Mouse (Mus musculus) spleen, adult 10 weeks (tissue): ENCODE measurements around the gene Il12rb1. TPM values are rescaled to one million over a fixed set of nuclear protein-coding genes. Genes with fewer than 3 reads are reported as not detected.

ENCODE experiments used
- polyA plus RNA-seq: library from polyadenylated mRNA; stranded (reverse); fragments of 350-450 nt; fragmentation: Illumina TruSeq; extraction: RNeasy Lipid Tissue Mini Kit (QIAGEN cat#74804); gene quantifications from one replicate; pipeline ENCODE4 v1.2.3, GENCODE M21; 2015; ENCODE audit warnings: low replicate concordance; ENCODE audit not compliant: insufficient read depth

Il12rb1 gene
- polyA plus RNA-seq: 1.8 TPM

DNA sequence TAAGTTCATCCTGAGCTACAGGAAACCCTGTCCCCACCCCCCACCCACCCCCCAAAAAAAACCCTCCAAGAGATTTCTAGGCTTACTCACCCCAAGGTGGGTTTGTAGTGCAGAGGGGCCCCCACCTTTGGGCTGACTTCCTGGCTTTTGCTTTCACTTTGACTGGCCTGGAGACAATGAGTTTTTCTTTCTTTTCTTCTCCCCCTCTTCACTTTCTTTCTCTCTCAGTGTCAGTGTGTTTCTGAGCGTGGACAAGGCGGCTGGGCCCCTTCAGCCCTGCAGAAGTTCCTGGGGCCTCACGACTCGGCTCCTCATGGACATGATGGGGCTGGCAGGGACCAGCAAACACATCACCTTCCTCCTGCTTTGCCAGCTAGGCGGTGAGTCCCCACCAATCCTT is at the start of gene Il12rb1:
Gene Il12rb1 (plus strand): TSS at position 211 of the 400 bp plus-strand sequence.

GRCm38 (mm10) chr8:70760775-70761406 is 47.4 kb upstream of the Il12rb1 start, which contains the start of gene Mpv17l2:
Gene Mpv17l2 (minus strand): TSS chr8:70760946.

GRCm38 (mm10) chr8:70776496-70777444 is 31.5 kb upstream of the Il12rb1 start, which contains the start of gene Pik3r2:
Gene Pik3r2 (minus strand): TSS chr8:70776713.

DNA sequence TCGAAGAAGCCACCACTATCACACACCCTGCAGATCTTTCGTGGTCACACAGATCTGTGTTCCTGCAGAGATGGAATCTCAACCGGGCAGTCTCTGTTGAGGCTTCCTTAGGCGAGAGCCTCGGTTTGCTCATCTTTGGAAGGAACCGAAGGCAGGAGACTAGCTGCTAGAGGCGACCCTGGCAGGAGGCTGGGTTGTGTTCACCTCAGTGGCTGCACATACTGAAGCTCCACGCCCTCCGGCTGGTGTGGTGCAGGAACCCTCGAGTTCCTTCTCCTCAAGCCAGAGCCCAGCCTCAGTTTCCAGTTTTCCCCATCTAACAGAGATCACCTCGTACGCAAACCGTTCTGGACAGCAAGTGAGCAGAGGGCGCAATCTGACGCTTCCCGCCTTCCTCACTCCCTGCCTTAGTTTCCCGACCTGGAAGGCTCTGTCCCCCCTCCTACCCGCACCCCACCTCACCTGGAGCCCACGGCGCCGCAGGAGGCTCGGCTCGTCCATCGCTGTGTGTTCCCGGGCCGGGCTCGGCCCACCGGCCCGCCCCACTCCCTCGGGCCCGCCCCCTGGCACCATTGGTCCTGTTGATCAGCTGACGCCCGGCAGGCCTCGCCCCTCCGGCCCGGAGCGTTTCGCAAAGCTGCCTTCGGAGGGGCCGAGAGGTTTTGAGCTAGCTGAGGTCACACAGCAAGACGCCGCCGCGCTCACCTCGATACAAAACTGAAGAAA is 3.6 kb upstream of the Il12rb1 start, which contains the start of gene Mast3:
Gene Mast3 (minus strand): TSS at position 574 of the 726 bp plus-strand sequence.

DNA sequence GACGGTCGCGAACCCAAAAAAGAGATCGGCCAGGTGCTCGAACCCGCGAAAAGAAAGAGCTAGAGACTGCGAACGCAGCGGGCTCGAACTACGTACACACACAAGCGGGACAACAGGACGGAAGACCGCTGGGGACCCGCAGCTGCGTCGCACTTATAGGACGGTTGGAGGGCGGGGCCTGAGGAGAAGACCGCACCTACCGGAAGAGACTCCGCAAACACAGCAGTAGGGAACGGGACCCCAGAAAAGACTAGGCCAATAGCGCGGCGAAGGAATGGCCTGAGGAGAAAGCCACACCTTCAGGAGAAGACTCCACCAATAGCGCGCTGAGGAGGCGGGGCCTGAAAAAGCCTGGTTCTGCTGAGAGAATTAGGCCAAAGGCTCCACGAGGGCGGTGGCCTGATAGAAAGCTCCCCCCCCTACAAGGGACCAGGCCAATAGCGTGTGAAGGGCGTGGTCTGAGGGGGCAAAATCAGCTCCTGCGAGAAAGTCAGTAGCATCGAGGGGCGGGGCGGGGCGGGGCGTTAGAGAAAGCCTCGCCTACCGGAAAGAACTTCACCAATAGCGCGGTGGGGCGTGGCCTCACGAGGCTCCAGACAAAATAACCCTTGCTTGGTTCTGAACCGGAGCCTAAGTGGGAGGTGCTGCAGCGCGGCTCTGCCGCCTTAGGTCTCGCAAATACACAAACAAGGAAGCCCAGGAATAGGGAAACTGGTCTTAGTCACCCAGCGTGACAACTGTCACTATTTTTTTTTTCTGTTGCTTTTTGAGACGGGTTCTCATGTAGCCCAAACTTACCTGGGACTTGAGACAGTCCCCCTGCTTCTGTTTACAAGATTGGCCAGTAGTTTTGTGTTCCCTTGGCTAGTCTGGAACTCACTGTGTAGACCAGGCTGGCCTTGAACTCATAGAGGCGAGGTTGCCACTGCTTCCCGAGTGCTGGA is 31.4 kb downstream of the Il12rb1 start, which contains the start of gene Arrdc2:
Gene Arrdc2 (minus strand): TSS at position 313 of the 944 bp plus-strand sequence.

DNA sequence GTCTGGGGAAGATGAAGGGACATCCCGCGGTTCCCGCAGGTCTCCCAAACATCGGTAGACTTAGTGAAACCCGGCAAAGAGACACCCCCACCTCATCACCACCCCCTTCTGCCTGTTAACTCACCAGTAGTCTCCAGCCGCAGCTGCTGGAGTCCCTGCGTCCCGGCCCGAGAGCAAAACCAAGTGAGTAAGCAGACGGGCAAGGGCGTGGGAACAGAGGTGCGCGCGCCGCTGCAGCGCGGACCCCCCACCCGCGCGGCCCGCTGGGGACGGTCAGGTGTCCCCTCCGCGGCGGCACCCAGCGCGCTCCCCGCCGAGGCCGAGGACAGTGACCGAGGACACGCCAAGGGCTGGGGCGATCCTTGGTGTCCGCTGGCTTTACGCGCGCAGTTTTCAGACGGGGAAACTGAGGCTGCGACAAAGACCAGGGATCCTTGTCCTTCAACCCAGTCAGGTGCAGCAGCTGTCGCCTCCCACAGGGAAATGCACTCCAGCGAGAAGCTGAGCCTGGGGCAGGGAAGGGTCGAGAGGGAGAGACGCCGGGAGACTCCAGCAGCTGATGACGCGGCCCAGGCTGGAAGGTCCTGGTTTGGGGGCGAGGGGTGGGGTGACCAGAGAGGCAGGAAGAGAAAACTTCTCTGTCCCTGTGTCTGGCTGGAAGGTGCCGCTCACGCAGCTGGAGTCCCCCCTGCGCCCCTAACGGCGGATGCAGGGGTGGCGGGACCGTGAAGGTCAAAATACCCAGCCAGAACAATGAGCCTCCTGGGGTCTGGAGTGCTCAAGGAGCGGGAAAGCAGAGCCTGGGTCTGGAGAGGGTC is 54.8 kb downstream of the Il12rb1 start, which contains the start of gene Kcnn1:
Gene Kcnn1 (minus strand): TSS at position 435 of the 818 bp plus-strand sequence.

Other genes with a start within 250 kb of the Il12rb1 start
- gene Isyna1, start 214.1 kb upstream of the Il12rb1 start, polyA plus RNA-seq: 9.0 TPM
- gene Ssbp4, start 199.6 kb upstream of the Il12rb1 start, polyA plus RNA-seq: 8.2 TPM
- 13.8 TPM for gene Lrrc25, start 192.3 kb upstream of the Il12rb1 start, polyA plus RNA-seq
- gene Gdf15, start 176.0 kb upstream of the Il12rb1 start, polyA plus RNA-seq: not detected
- 5.5 TPM for gene Pgpep1, start 148.1 kb upstream of the Il12rb1 start, polyA plus RNA-seq
- 21.5 TPM for gene Lsm4, start 135.2 kb upstream of the Il12rb1 start, polyA plus RNA-seq
- 22.5 TPM for gene Jund, start 109.5 kb upstream of the Il12rb1 start, polyA plus RNA-seq
- gene Iqcn, start 105.0 kb upstream of the Il12rb1 start, polyA plus RNA-seq: not detected
- gene Gm3336, start 89.9 kb upstream of the Il12rb1 start, polyA plus RNA-seq: 1.5 TPM
- gene Pde4c, start 84.7 kb upstream of the Il12rb1 start, polyA plus RNA-seq: 0.72 TPM
- gene Rab3a, start 53.8 kb upstream of the Il12rb1 start, polyA plus RNA-seq: 4.4 TPM
- gene Mpv17l2, start 47.5 kb upstream of the Il12rb1 start, polyA plus RNA-seq: 14.0 TPM
- gene Pik3r2, start 31.7 kb upstream of the Il12rb1 start, polyA plus RNA-seq: 6.9 TPM
- gene Mast3, start 3.4 kb upstream of the Il12rb1 start, polyA plus RNA-seq: 32.4 TPM
- 20.4 TPM for gene Arrdc2, start 31.3 kb downstream of the Il12rb1 start, polyA plus RNA-seq
- 0.17 TPM for gene Kcnn1, start 54.8 kb downstream of the Il12rb1 start, polyA plus RNA-seq
- gene Ccdc124, start 65.5 kb downstream of the Il12rb1 start, polyA plus RNA-seq: 3.4 TPM
- 0.30 TPM for gene Slc5a5, start 84.3 kb downstream of the Il12rb1 start, polyA plus RNA-seq
- 1,731 TPM for gene Rpl18a, start 89.0 kb downstream of the Il12rb1 start, polyA plus RNA-seq
- gene Map1s, start 97.5 kb downstream of the Il12rb1 start, polyA plus RNA-seq: 7.1 TPM